Mouse (Mus musculus) granulocyte monocyte progenitor cell, adult 5-6 weeks (primary cell): ENCODE measurements around the gene Dgcr8. TPM values are rescaled to one million over a fixed set of nuclear protein-coding genes. Genes with fewer than 3 reads are reported as not detected.

ENCODE experiments used
- ATAC-seq: replicated peaks from 2 replicates; pipeline ENCODE4 v1.8.0; 2016; ENCODE audit warnings: mild to moderate bottlenecking, moderate TSS enrichment, inconsistent platforms; ENCODE audit not compliant: poor library complexity, severe bottlenecking
- total RNA-seq, 2 experiments: library from RNA; stranded (forward) in 1 of 2; stranded (reverse) in 1 of 2; fragments of 200-712, 200-1000 nt in 1 of 2; fragments of >200 nt in 1 of 2; fragmentation: Nextera tagmentation in 1 of 2; gene quantifications; 2 replicates each; pipeline ENCODE4 v1.2.3; 2014 to 2017

Gene Dgcr8
- total RNA-seq, 2 experiments from 2014 or later: 46.3 to 48.5 TPM

DNA sequence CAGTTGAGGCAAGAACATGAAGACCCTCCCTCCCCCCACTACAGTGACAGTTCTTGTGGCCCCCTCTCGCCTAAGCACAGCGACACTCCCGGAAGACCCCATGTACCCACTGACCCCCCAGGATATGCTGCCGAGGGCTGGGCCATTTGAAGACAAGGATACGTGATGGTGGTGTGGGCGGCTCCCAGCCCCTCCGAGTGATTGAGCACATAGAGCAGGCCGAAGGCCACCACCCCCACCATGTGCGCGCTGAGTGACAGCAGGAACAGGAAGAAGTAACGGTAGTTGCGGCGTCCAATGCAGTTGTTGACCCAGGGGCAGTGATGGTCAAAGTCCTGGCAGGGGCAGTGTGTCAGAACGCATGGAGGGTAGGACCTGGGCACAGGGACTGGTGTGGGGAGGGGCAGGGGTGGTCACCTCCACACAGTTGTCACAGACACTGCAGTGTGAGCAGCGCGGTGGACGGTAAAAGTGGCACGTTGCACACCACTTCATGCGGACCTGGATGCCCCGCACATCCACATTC lies 61.1 kb downstream of the Dgcr8 start:
- no peak for ATAC-seq

DNA sequence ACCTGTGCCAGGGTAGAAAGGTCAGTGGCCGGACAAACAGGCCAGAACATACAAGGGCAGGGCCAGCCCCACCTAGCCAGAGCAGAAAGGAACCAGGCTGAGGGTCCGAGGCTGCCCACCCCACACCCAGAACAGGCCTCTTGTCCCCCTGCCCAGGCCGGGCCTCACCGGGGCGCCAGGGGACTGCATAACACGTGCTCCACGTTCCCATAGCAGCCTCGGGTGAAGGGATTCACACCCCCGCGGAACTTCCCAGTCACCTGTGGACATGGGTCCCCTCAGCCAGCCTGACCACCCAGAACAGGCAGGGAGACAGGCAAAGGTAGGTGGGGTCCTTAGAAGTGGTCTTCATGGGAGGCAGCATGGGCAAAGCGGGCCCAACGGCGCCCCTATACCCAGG lies 61.9 kb downstream of the Dgcr8 start:
- no peak for ATAC-seq

DNA sequence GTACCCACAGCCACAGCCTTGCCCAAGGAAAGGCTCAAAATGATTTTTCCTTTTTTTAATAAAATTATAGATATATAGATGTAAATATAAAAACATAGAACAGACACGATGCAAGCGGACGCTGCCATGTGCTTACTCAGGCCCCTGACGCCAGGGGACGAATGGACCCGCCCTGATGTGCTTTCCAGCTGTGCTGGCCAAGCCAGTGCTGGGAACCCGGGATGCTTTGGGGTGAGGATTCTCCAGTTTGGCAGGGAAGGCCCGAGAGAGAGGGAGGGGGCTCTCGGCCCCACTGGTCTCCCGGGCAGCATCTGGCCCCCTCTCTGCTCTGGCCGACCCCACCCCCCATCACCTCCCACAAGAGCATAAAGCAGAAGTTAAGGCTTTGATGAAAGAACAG lies 66.9 kb downstream of the Dgcr8 start:
- no peak for ATAC-seq

DNA sequence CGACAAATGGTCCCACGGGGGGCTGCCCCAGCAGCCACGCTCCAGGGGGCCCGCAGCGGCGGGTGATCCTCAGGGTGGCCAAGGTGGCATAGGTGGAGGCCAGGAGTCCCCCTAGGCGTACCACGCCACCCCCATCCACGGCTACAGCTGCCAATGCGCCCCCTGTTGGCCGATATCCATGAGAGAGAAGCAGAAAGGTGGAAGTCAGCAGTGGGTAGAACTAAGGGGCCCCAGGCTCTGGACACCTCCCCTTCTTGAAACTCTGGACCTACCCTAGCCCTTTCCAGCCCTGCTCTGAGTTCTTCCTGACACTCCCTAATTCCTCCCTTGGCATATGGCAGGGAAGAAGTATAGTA lies 67.5 kb downstream of the Dgcr8 start:
- ATAC-seq: no peak

DNA sequence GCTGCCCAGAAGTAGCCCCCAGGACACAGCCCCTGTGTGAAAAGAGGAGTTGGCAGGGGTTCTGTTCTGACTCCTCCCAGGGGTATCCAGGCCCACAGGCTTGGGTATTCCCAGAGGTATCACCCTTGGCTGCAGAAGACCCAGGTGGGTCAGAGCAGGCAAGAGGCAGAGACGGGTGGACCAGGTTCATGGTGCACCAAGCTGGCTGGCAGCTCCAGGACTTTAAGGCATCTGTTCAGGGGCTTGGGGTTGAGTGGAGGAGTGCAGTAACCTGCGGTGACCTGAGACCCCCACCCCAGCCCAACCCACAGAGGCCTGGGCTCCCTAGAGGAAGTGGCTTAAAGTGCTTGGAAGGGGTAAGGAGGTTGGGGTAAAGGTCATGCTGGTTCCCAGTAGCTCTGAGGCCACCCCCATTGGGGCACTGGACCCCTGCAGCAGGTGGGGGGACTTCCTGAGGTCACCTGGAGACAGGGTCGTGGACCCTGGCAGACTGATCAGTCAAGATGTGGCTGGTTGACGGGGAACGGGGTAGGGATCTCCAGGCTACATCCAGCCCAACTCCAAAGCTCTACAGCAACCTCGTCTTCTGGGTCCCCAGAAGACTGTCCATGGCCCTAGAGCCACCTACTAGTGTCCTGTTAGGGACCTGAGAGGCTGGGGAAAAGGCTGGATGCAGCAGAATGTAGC lies 68.0 kb downstream of the Dgcr8 start:
- no peak for ATAC-seq

DNA sequence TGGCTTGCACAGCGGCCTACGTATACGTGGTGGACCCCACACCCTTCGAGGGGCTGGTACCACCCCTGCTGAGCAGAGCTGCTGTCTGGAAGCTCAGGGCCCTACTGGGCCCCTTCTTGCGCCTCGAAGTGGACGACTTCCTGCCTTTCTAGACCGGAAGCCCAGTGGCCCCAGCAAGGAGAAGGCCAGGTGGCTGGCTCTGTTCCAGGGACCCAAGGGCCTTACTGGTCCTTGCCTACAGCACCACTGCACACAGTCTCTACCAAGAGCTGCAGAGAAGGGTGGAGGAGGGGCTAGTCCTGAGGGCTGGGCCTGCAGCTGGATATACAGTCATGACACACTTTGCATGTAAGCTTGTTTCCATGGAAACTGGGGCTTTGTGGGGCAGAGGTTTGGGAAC lies 69.0 kb downstream of the Dgcr8 start:
- ATAC-seq: peak; percentile 47

DNA sequence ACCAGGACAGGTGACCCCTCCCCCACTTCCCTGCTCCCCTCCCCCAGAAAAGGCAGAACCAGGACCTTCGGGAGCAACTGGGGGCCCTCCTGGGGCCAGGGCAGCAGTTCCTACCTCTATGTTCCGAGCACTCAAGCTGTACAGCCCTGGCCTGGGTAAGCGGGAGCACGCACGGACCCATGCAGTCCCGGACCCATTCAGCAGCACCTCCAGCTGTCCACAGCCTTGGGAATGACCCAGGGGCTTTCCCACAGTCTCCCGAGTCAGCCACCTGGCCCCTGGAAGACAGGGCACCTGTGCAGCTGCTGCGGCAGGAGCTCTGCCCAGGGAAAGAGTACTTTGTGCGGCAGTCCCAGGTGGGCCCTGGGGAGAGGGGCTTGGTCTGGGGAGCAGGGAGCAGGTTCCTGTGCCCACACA lies 70.5 kb downstream of the Dgcr8 start:
- ATAC-seq: no peak

DNA sequence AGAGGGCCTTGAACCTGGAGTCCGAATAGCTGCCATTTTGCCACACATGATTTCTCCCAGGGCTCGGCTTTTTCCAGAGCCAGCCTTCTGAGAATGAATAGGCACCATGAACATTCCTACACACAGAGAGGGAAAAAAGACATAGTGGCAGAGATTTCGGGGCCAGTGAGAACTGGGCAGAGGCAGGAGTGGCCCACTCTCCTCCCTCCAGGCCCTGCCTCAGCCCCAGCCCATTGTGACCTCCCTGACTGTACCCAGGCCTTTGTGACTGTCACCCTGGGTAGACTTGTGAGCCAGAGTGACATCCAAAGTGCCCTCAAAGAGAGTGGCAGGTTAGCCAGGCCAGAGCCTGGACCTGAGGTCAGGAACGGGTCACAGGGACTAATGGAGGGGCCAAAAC lies 71.5 kb downstream of the Dgcr8 start, which contains the start of gene Ccdc188:
TSS of gene Ccdc188 (plus strand) at position 301 of the 400 bp plus-strand sequence.
- ATAC-seq: no peak

DNA sequence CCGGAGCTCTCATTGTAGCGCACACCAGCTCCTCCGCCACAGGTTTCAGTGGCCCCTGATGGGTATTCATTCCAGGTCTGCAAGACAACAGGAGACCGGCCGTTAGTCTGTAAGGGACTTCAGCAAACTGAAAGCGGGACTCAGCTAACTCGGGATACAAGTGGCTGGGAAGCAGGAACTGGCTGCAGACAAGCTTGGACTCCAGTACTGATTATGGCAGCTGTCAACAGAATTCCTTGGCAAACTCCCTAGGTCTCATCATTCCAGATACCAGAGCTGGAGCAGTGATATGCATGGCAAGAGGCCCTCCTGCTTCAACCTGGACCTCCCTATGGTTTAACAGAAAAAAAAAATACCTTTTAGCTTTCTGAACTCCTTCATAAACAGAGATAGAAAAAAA lies 74.2 kb downstream of the Dgcr8 start:
- no peak for ATAC-seq

DNA sequence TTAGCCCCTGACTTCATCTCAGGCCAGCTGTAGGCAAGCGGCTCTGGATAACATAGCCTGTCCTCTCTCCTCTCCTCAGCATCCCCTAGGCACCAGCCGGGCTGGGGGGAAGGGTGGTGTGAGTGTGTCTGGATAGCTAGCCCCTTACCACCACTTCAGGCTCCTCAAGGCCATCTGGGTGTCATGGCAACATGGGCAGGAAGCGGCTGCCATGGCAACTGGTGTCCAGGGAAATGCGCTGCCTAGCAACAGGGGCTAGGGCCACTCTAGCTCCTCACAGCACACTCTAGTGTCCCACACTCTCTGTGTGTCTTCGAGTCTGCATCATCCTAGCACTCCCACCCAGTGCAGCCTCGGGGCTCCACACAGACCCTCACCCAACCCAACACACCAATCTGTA lies 75.4 kb downstream of the Dgcr8 start:
- no peak for ATAC-seq

DNA sequence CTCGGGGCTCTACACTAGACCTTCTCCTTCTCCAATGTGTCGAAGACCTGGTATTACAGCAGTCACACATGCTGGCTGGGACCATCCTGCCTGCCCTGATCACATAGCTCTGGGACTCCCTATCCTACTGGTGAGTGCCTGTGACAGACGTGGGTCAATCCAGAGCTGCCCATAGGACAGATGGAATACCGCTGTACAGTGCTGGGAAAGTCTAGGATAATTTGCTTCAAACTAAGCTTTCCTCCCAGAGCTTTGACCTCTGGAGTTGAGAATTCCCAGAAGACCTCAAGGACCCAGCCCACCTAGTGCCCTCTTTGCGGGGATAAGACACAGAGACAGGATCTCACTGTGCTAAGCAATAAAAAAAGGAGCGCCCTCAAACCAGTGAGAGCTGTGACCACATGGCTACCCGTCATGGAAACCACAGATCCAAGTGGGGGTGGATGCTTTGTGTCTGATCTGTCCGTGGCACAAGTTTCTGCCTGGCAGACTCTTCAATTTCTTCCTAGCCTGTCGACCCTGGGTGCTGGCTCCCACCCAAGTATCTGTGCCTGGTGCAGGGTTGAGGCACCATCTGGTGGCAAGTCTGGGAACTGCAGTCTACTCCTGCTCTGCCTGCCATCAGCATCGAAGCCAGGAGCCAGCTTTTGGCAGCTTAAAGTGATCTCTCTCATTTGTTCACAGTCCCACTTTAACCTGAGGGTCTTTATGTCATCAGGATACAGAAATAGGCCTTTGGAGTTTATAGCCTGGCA lies 77.5 kb downstream of the Dgcr8 start:
- peak; percentile 75 for ATAC-seq

DNA sequence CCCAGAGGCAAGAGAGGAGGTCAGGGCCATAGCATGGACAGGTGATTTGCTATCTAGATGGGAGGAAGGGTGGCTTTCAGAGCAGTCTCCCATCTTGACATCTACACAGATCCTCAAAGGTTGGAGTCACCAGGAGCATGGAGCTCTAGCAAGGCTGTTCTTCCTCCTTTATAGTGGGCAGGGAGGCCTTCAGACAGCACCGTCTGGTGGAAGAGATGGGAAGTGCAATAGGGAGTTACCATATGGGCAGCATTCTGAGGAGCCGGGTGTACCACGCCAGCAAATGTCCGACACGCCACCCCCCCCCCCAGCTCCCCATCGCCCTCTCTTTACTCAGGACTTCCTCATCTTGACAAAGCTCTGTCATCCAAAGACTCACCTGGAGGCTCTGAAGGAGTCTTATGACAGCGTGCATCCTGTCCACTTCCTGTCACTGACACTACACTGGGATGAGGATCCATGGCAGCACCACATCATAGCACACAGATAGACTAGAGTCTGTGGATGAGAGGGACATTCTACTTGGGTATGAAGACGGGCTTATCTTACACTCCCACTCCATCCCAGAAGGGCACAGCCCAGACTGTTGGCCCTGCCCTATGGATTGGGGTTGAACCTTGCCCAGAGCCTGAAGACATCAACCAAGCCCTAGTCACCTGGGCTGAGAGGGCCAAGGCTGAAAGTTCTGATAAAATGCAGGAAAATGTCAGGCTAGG lies 78.2 kb downstream of the Dgcr8 start:
- peak; percentile 78 for ATAC-seq

Other genes starting within 250 kb of the Dgcr8 start
- gene Dgcr6, start 236.4 kb downstream of the Dgcr8 start, total RNA-seq (2014; fragmentation: Nextera tagmentation): 22.3 and 53.9 TPM in 2 replicates
- 19.7 and 24.1 TPM in 2 replicates for gene Dgcr6, start 236.4 kb downstream of the Dgcr8 start, total RNA-seq (2017)
- 30.0 and 39.3 TPM in 2 replicates for gene Prodh, start 199.0 kb downstream of the Dgcr8 start, total RNA-seq (2014; fragmentation: Nextera tagmentation)
- 57.8 and 64.9 TPM in 2 replicates for gene Prodh, start 199.0 kb downstream of the Dgcr8 start, total RNA-seq (2017)
- gene Rtn4r, start 161.6 kb downstream of the Dgcr8 start, total RNA-seq (2014; fragmentation: Nextera tagmentation): 4.5 and 14.7 TPM in 2 replicates
- gene Rtn4r, start 161.6 kb downstream of the Dgcr8 start, total RNA-seq (2017): 2.7 and 2.9 TPM in 2 replicates
- gene Ccdc188, start 71.4 kb downstream of the Dgcr8 start, total RNA-seq (2014; fragmentation: Nextera tagmentation): not detected in 2 replicates
- not detected in 2 replicates for gene Ccdc188, start 71.4 kb downstream of the Dgcr8 start, total RNA-seq (2017)
- 9.7 and 11.4 TPM in 2 replicates for gene Zdhhc8, start 54.1 kb downstream of the Dgcr8 start, total RNA-seq (2014; fragmentation: Nextera tagmentation)
- gene Zdhhc8, start 54.1 kb downstream of the Dgcr8 start, total RNA-seq (2017): 2.3 and 3.6 TPM in 2 replicates
- 153 and 177 TPM in 2 replicates for gene Trmt2a, start 40.6 kb downstream of the Dgcr8 start, total RNA-seq (2014; fragmentation: Nextera tagmentation)
- 99.7 and 109 TPM in 2 replicates for gene Trmt2a, start 40.6 kb downstream of the Dgcr8 start, total RNA-seq (2017)
- gene Ranbp1, start 40.5 kb downstream of the Dgcr8 start, total RNA-seq (2014; fragmentation: Nextera tagmentation): 485 and 506 TPM in 2 replicates
- 446 and 556 TPM in 2 replicates for gene Ranbp1, start 40.5 kb downstream of the Dgcr8 start, total RNA-seq (2017)
- gene Gm49776, start 30.9 kb downstream of the Dgcr8 start, total RNA-seq (2014; fragmentation: Nextera tagmentation): 2.1 TPM in 1 of 2 replicates, not detected in the other
- gene Gm49776, start 30.9 kb downstream of the Dgcr8 start, total RNA-seq (2017): not detected in 2 replicates
- gene Tango2, start 58.9 kb upstream of the Dgcr8 start, total RNA-seq (2014; fragmentation: Nextera tagmentation): 20.3 and 30.5 TPM in 2 replicates
- gene Tango2, start 58.9 kb upstream of the Dgcr8 start, total RNA-seq (2017): 5.4 and 8.8 TPM in 2 replicates
- 1.8 and 1.9 TPM in 2 replicates for gene Arvcf, start 58.9 kb upstream of the Dgcr8 start, total RNA-seq (2014; fragmentation: Nextera tagmentation)
- gene Arvcf, start 58.9 kb upstream of the Dgcr8 start, total RNA-seq (2017): 0.21 and 2.8 TPM in 2 replicates
- gene Txnrd2, start 137.1 kb upstream of the Dgcr8 start, total RNA-seq (2014; fragmentation: Nextera tagmentation): 13.1 and 28.8 TPM in 2 replicates
- gene Txnrd2, start 137.1 kb upstream of the Dgcr8 start, total RNA-seq (2017): 8.8 and 9.7 TPM in 2 replicates
- gene Comt, start 137.6 kb upstream of the Dgcr8 start, total RNA-seq (2014; fragmentation: Nextera tagmentation): 40.4 and 48.4 TPM in 2 replicates
- gene Comt, start 137.6 kb upstream of the Dgcr8 start, total RNA-seq (2017): 34.1 and 34.6 TPM in 2 replicates
- gene Gnb1l, start 209.5 kb upstream of the Dgcr8 start, total RNA-seq (2014; fragmentation: Nextera tagmentation): 9.5 and 13.8 TPM in 2 replicates
- 3.3 and 7.5 TPM in 2 replicates for gene Gnb1l, start 209.5 kb upstream of the Dgcr8 start, total RNA-seq (2017)
- gene Rtl10, start 209.7 kb upstream of the Dgcr8 start, total RNA-seq (2014; fragmentation: Nextera tagmentation): 9.0 and 16.0 TPM in 2 replicates
- 0.88 and 2.4 TPM in 2 replicates for gene Rtl10, start 209.7 kb upstream of the Dgcr8 start, total RNA-seq (2017)